Mouse (Mus musculus): ENCODE measurements at regions not wholly inside any gene's neighbourhood (a gene's known extent, or its start where the extent isn't known, plus 50 kb on each side); places are given as distances from the start of the nearest gene placed in this dataset.
A peak's percentile ranks its signal among the peaks of the same experiment; 100 is the strongest.

DNA sequence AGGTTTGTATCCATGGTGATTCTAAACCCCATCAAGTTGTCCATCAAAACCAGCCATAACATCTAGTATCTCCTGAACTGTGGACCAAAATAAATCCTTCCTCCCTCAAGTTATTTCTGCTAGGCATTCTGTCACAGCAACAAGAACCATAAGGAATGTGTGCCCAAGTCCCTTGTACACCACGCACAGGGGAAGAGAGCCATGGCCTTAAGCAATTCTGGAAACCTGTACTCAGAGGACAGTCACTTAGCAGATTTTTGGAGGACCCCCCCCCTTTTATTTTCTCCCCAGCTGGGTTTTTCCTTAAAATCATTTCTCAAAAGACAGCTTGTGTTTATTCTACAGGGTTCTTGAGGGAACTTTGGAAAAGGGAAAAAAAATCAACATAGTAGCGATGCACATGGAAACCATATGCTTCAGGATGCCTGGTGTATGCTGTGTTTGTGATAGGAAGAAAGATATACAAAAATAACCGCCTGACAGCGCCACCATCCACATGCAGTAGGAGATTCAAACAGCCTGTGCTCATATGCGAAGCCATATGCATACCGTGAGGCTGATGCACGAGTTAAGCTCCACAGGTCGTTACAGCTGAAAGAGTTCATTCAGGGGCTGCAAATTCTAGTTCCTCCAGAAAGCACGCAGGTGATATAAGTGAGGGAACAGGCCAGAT, 214.5 kb upstream of the Il12b start:
- H3K27me3 ChIP-seq (ENCODE audit: control insufficient read depth, insufficient read depth, low read length), result no peaks in the 10 kb centered on the region
- 73% methylated on average over 9 of the region's 9 CpGs for WGBS
- H3K4me1 ChIP-seq (ENCODE audit: control insufficient read depth, insufficient read depth, low read length), result no peaks in the 10 kb centered on the region
- no peaks in the 10 kb centered on the region for H3K36me3 ChIP-seq (replicated peaks; ENCODE audit: control insufficient read depth, insufficient read depth, low read depth, low read length)
- ATAC-seq (replicated peaks; ENCODE audit: insufficient number of reproducible peaks, low FRiP score, low TSS enrichment, low read depth), result no peak
- H3K4me3 ChIP-seq (ENCODE audit: low read depth, low read length), result no peak overlapping the region
- H3K27ac ChIP-seq (replicated peaks; ENCODE audit: low read depth, low read length), result no peak overlapping the region
- no peaks in the 10 kb centered on the region for H3K9me3 ChIP-seq (replicated peaks; ENCODE audit: control insufficient read depth, low read length)
- H3K4me2 ChIP-seq (ENCODE audit: low read depth, low read length), result no peak overlapping the region
- no peak for DNase-seq (ENCODE audit: low spot score)
- no peak overlapping the region for H3K9ac ChIP-seq (replicated peaks; ENCODE audit: low read length)

DNA sequence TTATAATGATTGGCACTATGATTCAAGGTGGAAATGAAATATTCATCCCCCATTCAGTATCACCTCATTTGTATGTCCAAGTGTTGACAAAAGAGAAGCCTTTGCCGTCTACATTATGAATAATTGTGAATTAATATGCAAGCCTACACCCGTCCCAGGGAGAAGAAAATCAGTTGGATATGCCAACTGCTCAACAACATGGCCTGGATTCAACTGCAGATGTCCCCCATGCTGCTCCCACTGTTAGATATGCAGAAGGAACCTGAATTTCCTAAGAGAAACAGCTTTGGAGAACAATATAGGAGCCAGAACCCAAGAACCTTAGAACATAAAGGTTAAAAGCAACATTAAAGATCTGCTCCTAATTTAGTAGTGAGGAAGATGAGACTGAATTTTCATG, 211.7 kb upstream of the Il12b start:
- H3K36me3 ChIP-seq (replicated peaks; ENCODE audit: control insufficient read depth, insufficient read depth, low read depth, low read length), result no peaks in the 10 kb centered on the region
- no peaks in the 10 kb centered on the region for H3K4me1 ChIP-seq (ENCODE audit: control insufficient read depth, insufficient read depth, low read length)
- no peak overlapping the region for H3K4me3 ChIP-seq (ENCODE audit: low read depth, low read length)
- 82% methylated on average over 2 of the region's 2 CpGs for WGBS
- ATAC-seq (replicated peaks; ENCODE audit: insufficient number of reproducible peaks, low FRiP score, low TSS enrichment, low read depth) (no peak), DNase-seq (ENCODE audit: low spot score) (no peak)
- H3K27me3 ChIP-seq (ENCODE audit: control insufficient read depth, insufficient read depth, low read length), result no peaks in the 10 kb centered on the region
- no peak overlapping the region for H3K27ac ChIP-seq (replicated peaks; ENCODE audit: low read depth, low read length)
- no peaks in the 10 kb centered on the region for H3K9me3 ChIP-seq (replicated peaks; ENCODE audit: control insufficient read depth, low read length)
- H3K9ac ChIP-seq (replicated peaks; ENCODE audit: low read length), result no peak overlapping the region
- no peak overlapping the region for H3K4me2 ChIP-seq (ENCODE audit: low read depth, low read length)

DNA sequence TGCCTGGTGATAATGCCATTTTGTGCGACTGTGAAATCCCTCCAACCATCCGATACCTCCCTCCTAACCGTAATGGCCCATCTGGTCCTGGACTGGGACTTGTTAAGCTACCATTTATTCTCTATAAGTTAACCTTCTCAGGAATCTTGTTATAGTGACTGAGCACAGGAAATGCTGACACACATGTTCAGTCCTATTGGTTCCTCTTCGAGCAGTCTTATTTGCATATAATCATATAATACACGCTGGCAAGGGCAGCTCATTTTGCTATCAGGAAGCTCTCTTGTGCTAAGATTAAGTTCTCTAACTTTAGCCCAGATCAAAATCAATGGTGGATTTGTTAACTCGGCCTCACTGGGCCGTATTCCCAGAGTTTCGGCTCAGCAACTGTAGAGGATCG, 206.1 kb upstream of the Il12b start:
- Histone ChIP-seq H3K36me3 (replicated peaks; ENCODE audit: control insufficient read depth, insufficient read depth, low read depth, low read length) (no peaks in the 10 kb centered on the region), H3K4me2 (ENCODE audit: low read depth, low read length) (no peak overlapping the region), H3K4me3 (ENCODE audit: low read depth, low read length) (no peak overlapping the region), H3K9ac (replicated peaks; ENCODE audit: low read length) (no peak overlapping the region), H3K27ac (replicated peaks; ENCODE audit: low read depth, low read length) (no peak overlapping the region), H3K4me1 (ENCODE audit: control insufficient read depth, insufficient read depth, low read length) (no peaks in the 10 kb centered on the region), H3K9me3 (replicated peaks; ENCODE audit: control insufficient read depth, low read length) (no peaks in the 10 kb centered on the region), H3K27me3 (ENCODE audit: control insufficient read depth, insufficient read depth, low read length) (no peaks in the 10 kb centered on the region)
- ATAC-seq (replicated peaks; ENCODE audit: insufficient number of reproducible peaks, low FRiP score, low TSS enrichment, low read depth) (no peak), DNase-seq (ENCODE audit: low spot score) (no peak)
- WGBS, result 88% methylated on average over 9 of the region's 9 CpGs

DNA sequence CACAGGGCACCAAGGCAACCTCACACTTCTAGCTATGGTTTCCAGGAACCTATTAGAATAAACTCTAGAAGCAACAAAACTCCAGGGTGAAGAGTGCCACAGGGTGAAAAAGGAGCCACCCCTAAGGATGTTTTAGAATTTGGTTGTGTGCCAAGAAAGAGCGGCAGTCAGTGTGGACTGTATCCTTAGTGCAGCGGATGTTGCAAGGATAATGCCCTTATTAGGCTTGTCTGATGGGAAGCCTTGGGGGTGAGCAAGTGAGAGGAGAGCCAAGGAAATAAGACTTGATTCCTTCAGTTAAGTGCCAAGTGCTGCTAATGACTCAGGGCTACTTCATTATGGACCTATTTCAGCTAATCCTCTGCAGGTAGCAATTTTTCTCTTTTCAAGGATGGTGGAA, 197.1 kb upstream of the Il12b start:
- H3K4me3 ChIP-seq (ENCODE audit: low read depth, low read length), result no peak overlapping the region
- no peak overlapping the region for H3K27ac ChIP-seq (replicated peaks; ENCODE audit: low read depth, low read length)
- 95% methylated on average over 2 of the region's 2 CpGs for WGBS
- no peak overlapping the region for H3K9ac ChIP-seq (replicated peaks; ENCODE audit: low read length)
- ATAC-seq (replicated peaks; ENCODE audit: insufficient number of reproducible peaks, low FRiP score, low TSS enrichment, low read depth) (no peak), DNase-seq (ENCODE audit: low spot score) (no peak)
- no peaks in the 10 kb centered on the region for H3K27me3 ChIP-seq (ENCODE audit: control insufficient read depth, insufficient read depth, low read length)
- no peaks in the 10 kb centered on the region for H3K9me3 ChIP-seq (replicated peaks; ENCODE audit: control insufficient read depth, low read length)
- no peaks in the 10 kb centered on the region for H3K4me1 ChIP-seq (ENCODE audit: control insufficient read depth, insufficient read depth, low read length)
- H3K4me2 ChIP-seq (ENCODE audit: low read depth, low read length), result no peak overlapping the region
- no peaks in the 10 kb centered on the region for H3K36me3 ChIP-seq (replicated peaks; ENCODE audit: control insufficient read depth, insufficient read depth, low read depth, low read length)

DNA sequence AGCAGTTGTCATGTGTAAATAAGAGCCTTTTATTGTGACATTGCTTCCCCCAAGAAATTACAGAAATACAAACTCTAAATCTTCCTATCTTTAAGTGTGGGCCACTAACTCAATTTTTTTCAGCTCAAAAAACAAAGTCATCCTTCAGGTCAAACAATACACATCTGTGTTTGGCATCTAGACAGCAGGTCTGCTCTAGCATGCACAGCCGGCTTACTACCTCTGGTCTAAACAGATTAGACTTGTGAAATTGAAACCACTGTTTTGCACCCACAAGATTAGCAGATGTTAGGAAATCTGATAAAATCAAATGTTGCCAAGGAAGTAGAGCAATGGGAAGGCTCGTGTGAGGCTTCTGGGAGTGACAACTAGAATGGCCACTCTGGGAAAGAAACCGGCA, 195.5 kb upstream of the Il12b start:
- Histone ChIP-seq H3K36me3 (replicated peaks; ENCODE audit: control insufficient read depth, insufficient read depth, low read depth, low read length) (no peaks in the 10 kb centered on the region), H3K27me3 (ENCODE audit: control insufficient read depth, insufficient read depth, low read length) (no peaks in the 10 kb centered on the region), H3K4me1 (ENCODE audit: control insufficient read depth, insufficient read depth, low read length) (no peaks in the 10 kb centered on the region), H3K9me3 (replicated peaks; ENCODE audit: control insufficient read depth, low read length) (no peaks in the 10 kb centered on the region), H3K4me3 (ENCODE audit: low read depth, low read length) (no peak overlapping the region), H3K9ac (replicated peaks; ENCODE audit: low read length) (no peak overlapping the region), H3K4me2 (ENCODE audit: low read depth, low read length) (no peak overlapping the region), H3K27ac (replicated peaks; ENCODE audit: low read depth, low read length) (no peak overlapping the region)
- ATAC-seq (replicated peaks; ENCODE audit: insufficient number of reproducible peaks, low FRiP score, low TSS enrichment, low read depth) (no peak), DNase-seq (ENCODE audit: low spot score) (no peak)
- WGBS, result 62% methylated on average over 3 of the region's 3 CpGs

DNA sequence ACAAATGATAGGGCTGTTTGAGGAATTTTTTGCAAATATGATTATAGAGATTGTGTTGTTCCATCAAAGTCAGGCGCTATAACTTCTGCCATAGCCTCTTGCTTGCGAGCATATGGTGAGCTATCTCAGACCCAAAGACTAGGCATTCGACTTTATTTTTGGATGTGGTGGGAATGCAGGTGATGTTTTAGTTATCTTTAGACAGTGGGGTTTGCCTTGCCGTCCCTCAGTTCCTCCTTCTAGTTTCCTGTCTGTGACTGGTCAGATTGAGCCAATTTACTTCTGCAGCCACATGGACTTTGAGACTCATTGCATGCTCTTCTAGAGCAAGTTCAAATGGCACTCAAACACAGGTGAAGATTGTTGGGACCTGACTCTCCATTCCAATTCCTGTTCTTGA, 193.0 kb upstream of the Il12b start:
- no peak overlapping the region for H3K4me3 ChIP-seq (ENCODE audit: low read depth, low read length)
- DNase-seq (ENCODE audit: low spot score) (no peak), ATAC-seq (replicated peaks; ENCODE audit: insufficient number of reproducible peaks, low FRiP score, low TSS enrichment, low read depth) (no peak)
- no peaks in the 10 kb centered on the region for H3K36me3 ChIP-seq (replicated peaks; ENCODE audit: control insufficient read depth, insufficient read depth, low read depth, low read length)
- no peaks in the 10 kb centered on the region for H3K9me3 ChIP-seq (replicated peaks; ENCODE audit: control insufficient read depth, low read length)
- WGBS, result 89% methylated on average over 4 of the region's 4 CpGs
- no peak overlapping the region for H3K27ac ChIP-seq (replicated peaks; ENCODE audit: low read depth, low read length)
- no peaks in the 10 kb centered on the region for H3K4me1 ChIP-seq (ENCODE audit: control insufficient read depth, insufficient read depth, low read length)
- H3K27me3 ChIP-seq (ENCODE audit: control insufficient read depth, insufficient read depth, low read length), result no peaks in the 10 kb centered on the region
- no peak overlapping the region for H3K9ac ChIP-seq (replicated peaks; ENCODE audit: low read length)
- no peak overlapping the region for H3K4me2 ChIP-seq (ENCODE audit: low read depth, low read length)

DNA sequence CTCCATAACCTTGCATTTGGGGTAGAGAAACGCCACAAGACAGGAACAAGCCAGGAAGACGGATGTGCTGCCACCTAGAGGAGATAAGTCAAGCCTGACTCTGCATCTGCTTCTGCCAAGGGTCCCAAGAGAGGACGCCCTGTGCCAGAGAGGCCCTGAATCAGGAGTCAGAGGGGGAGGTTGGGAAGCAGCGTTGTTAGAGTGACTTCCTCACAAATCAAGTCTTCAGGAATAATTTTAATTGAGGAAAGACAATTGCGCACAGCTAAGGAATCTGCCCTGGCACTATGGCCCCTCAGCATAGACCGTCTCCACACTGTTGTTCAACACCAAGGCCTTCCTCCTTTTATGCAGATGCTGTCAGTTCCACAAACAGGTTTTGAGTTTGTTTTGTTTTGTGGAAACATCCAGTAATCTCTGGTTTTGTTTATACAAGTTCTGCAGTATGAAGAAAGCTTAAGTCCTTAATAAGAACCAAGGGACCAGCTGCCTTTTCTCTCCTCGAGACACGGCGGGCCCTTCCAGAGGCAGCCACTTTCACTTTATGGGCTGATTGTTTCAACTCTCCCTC, 187.9 kb upstream of the Il12b start:
- Histone ChIP-seq H3K36me3 (replicated peaks; ENCODE audit: control insufficient read depth, insufficient read depth, low read depth, low read length) (no peaks in the 10 kb centered on the region), H3K9ac (replicated peaks; ENCODE audit: low read length) (no peak overlapping the region), H3K4me1 (ENCODE audit: control insufficient read depth, insufficient read depth, low read length) (no peaks in the 10 kb centered on the region), H3K9me3 (replicated peaks; ENCODE audit: control insufficient read depth, low read length) (no peaks in the 10 kb centered on the region), H3K27me3 (ENCODE audit: control insufficient read depth, insufficient read depth, low read length) (no peaks in the 10 kb centered on the region), H3K4me2 (ENCODE audit: low read depth, low read length) (no peak overlapping the region), H3K27ac (replicated peaks; ENCODE audit: low read depth, low read length) (no peak overlapping the region), H3K4me3 (ENCODE audit: low read depth, low read length) (no peak overlapping the region)
- ATAC-seq (replicated peaks; ENCODE audit: insufficient number of reproducible peaks, low FRiP score, low TSS enrichment, low read depth) (no peak), DNase-seq (ENCODE audit: low spot score) (peak; percentile 64)
- WGBS, result 55% methylated on average over 9 of the region's 9 CpGs

DNA sequence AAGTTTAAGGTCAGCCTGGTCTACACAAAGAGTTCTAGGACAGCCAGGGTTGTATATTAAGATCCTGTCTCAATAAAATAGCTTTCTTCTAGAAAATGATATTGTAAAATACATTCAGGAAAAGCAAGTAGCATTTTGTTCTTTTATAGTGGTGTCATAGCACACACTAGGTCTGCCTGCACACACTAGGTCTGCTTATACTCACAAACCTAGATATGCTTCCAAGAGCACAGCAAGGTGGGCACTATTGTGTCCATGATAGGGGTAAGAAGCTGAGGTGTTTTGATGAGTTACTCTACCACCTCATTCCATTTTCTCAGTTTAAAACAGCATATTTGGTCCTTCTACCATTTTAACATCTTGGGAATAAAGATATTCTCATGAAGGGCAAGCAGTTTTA, 185.8 kb upstream of the Il12b start:
- Histone ChIP-seq H3K27ac (replicated peaks; ENCODE audit: low read depth, low read length) (no peak overlapping the region), H3K4me1 (ENCODE audit: control insufficient read depth, insufficient read depth, low read length) (no peaks in the 10 kb centered on the region), H3K9ac (replicated peaks; ENCODE audit: low read length) (no peak overlapping the region), H3K9me3 (replicated peaks; ENCODE audit: control insufficient read depth, low read length) (no peaks in the 10 kb centered on the region), H3K27me3 (ENCODE audit: control insufficient read depth, insufficient read depth, low read length) (no peaks in the 10 kb centered on the region), H3K4me2 (ENCODE audit: low read depth, low read length) (no peak overlapping the region), H3K4me3 (ENCODE audit: low read depth, low read length) (no peak overlapping the region), H3K36me3 (replicated peaks; ENCODE audit: control insufficient read depth, insufficient read depth, low read depth, low read length) (no peaks in the 10 kb centered on the region)
- ATAC-seq (replicated peaks; ENCODE audit: insufficient number of reproducible peaks, low FRiP score, low TSS enrichment, low read depth) (no peak), DNase-seq (ENCODE audit: low spot score) (no peak)
